ENCODE assay signal across 17 mouse cellular contexts in the genomic region with DNA sequence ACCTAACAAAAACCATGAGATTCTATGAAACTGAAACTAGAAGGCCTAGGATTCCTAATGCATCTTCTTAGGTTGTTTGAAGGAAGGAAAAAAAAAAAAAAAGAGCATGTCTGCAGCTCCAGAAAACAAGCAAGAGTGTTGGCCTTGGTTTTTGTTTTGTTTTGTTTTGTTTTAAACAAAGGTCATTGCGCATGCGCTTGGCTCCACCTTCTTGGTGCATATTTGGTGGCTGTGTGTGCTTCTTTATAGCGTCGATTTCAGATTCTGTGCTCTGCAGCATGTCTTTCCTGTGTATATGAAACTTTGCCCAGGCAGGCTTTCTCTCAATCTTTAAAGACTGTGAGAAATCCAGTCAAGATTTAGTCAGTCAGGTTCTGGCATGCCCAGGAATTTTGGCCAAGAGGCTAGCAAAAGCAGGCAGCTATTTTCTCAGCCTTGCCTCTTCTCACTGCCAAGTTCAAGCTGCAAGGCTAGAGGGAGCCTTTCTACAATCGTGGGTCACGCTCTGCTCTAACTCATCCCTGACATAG.
DNase-seq lines count a peak whose midpoint lies in the region; ATAC-seq and TF ChIP-seq lines count a peak whose summit lies in the region.
"Had no signal": no experiment of that assay in that cellular context is flagged by ENCODE, and none has a peak within 500 bp of the region (broad histone marks: within the 10 kb centered on the region; RNA-seq: fewer than 3 reads in every experiment).

No protein-coding gene starts in this region.

- no peak; the same call in 1 of the 2 replicates for ATAC-seq in embryonic facial prominence, embryonic 15.5 days (ENCODE audit: insufficient number of reproducible peaks, low FRiP score, low TSS enrichment, low read depth)
- ATAC-seq in limb, embryonic 14.5 days (ENCODE audit: low FRiP score, low read depth): no peak
- no peak for ATAC-seq in midbrain, postnatal 0 days (ENCODE audit: low FRiP score)
- ATAC-seq: CD4-positive, CD25-positive, alpha-beta regulatory T cell, adult 4 months; forebrain, embryonic 15.5 days; midbrain, embryonic 15.5 days had no signal

- DNase-seq in adrenal gland, adult 2 months: peak; percentile 20
- no peak for DNase-seq in adrenal gland, adult 18-20 months (ENCODE audit: low spot score in 2 of 2)
- DNase-seq in urinary bladder, adult 18-20 months (ENCODE audit: low spot score in 2 of 2): peak; percentile 33 to 49
- no peak for DNase-seq in urinary bladder, postnatal 10 days (ENCODE audit: low spot score)
- DNase-seq in limb, embryonic 14.5 days (ENCODE audit: low spot score): peak; percentile 41
- DNase-seq in left cerebral cortex, postnatal 14 days (ENCODE audit: low spot score in 2 of 2): no peak
- no peak for DNase-seq in midbrain, postnatal 0 days (ENCODE audit: low spot score)
- DNase-seq: cerebellum, adult 2 months; right cerebral cortex, postnatal 14 days had no signal

- intact Hi-C loops in left cerebral cortex, postnatal 14 days (cut with DNase I): no loop called here

- TF ChIP-seq CTCF in midbrain, postnatal 0 days (IDR thresholded peaks at IDR 0.05): no peak

- H3K9ac ChIP-seq in embryonic facial prominence, embryonic 15.5 days: no peak overlapping the region
- no peak overlapping the region for H3K9ac ChIP-seq in limb, embryonic 14.5 days (ENCODE audit: low read depth, low read length, severe bottlenecking)
- no peak overlapping the region for H3K9ac ChIP-seq in midbrain, postnatal 0 days (replicated peaks; ENCODE audit: low read length, poor library complexity, severe bottlenecking)
- H3K9ac ChIP-seq: forebrain, embryonic 15.5 days; liver, embryonic 14.5 days; midbrain, embryonic 15.5 days; stomach, embryonic 15.5 days had no signal

- H3K4me2 ChIP-seq in embryonic facial prominence, embryonic 15.5 days (replicated peaks): no peak overlapping the region
- H3K4me2 ChIP-seq in limb, embryonic 14.5 days (replicated peaks; ENCODE audit: low read depth, low read length, severe bottlenecking): no peak overlapping the region
- H3K4me2 ChIP-seq in midbrain, postnatal 0 days (ENCODE audit: low read depth, low read length, poor library complexity, severe bottlenecking): no peak overlapping the region
- H3K4me2 ChIP-seq: forebrain, embryonic 15.5 days; midbrain, embryonic 15.5 days; stomach, embryonic 15.5 days had no signal

- no peaks in the 10 kb centered on the region for H3K27me3 ChIP-seq in embryonic facial prominence, embryonic 15.5 days
- no peaks in the 10 kb centered on the region for H3K27me3 ChIP-seq in limb, embryonic 14.5 days (ENCODE audit: control insufficient read depth, insufficient read depth, low read length)
- no peaks in the 10 kb centered on the region for H3K27me3 ChIP-seq in midbrain, postnatal 0 days (ENCODE audit: insufficient read depth, low read length)
- H3K27me3 ChIP-seq: forebrain, embryonic 15.5 days; megakaryocyte, embryonic 14.5 days; midbrain, embryonic 15.5 days; stomach, embryonic 15.5 days had no signal

- peaks cover 10% of the 10 kb centered on the region; the same call in 1 of the 2 replicates for H3K4me1 ChIP-seq in embryonic facial prominence, embryonic 15.5 days
- peaks cover 15% of the 10 kb centered on the region for H3K4me1 ChIP-seq in limb, embryonic 14.5 days (ENCODE audit: control insufficient read depth, insufficient read depth, low read length)
- no peaks in the 10 kb centered on the region for H3K4me1 ChIP-seq in midbrain, postnatal 0 days (ENCODE audit: insufficient read depth, low read length)
- H3K4me1 ChIP-seq: forebrain, embryonic 15.5 days; megakaryocyte, embryonic 14.5 days; midbrain, embryonic 15.5 days; stomach, embryonic 15.5 days had no signal

- no peaks in the 10 kb centered on the region for H3K36me3 ChIP-seq in embryonic facial prominence, embryonic 15.5 days
- no peaks in the 10 kb centered on the region for H3K36me3 ChIP-seq in limb, embryonic 14.5 days (ENCODE audit: control insufficient read depth, insufficient read depth, low read length)
- H3K36me3 ChIP-seq in midbrain, postnatal 0 days (ENCODE audit: insufficient read depth, low read length): no peaks in the 10 kb centered on the region
- H3K36me3 ChIP-seq: forebrain, embryonic 15.5 days; G1E; midbrain, embryonic 15.5 days; stomach, embryonic 15.5 days had no signal

- H3K27ac ChIP-seq in embryonic facial prominence, embryonic 15.5 days (replicated peaks): peak overlapping the region; percentile 44; the same call in 1 of the 2 replicates
- H3K27ac ChIP-seq in limb, embryonic 14.5 days (replicated peaks; ENCODE audit: low read depth, low read length): peak overlapping the region; percentile 71
- no peak overlapping the region for H3K27ac ChIP-seq in midbrain, postnatal 0 days (ENCODE audit: low read depth, low read length)
- H3K27ac ChIP-seq: forebrain, embryonic 15.5 days; liver, embryonic 14.5 days; midbrain, embryonic 15.5 days; stomach, embryonic 15.5 days had no signal

- 58% methylated on average over 6 of the region's 6 CpGs for WGBS in embryonic facial prominence, embryonic 15.5 days
- 62% methylated on average over 6 of the region's 6 CpGs for WGBS in limb, embryonic 14.5 days
- WGBS in midbrain, postnatal 0 days: 90% methylated on average over 6 of the region's 6 CpGs

- H3K9me3 ChIP-seq in embryonic facial prominence, embryonic 15.5 days (replicated peaks): no peaks in the 10 kb centered on the region
- H3K9me3 ChIP-seq in limb, embryonic 14.5 days (ENCODE audit: control insufficient read depth, low read length): 0 out of 2 replicates have a peak, but pooled peaks cover 3% of the 10 kb centered on the region
- peaks cover 4% of the 10 kb centered on the region for H3K9me3 ChIP-seq in midbrain, postnatal 0 days (ENCODE audit: low read length)
- H3K9me3 ChIP-seq: forebrain, embryonic 15.5 days; midbrain, embryonic 15.5 days; stomach, embryonic 15.5 days had no signal

- no peak for TF ChIP-seq POLR2A in limb, embryonic 14.5 days (IDR thresholded peaks at IDR 0.05; ENCODE audit: borderline replicate concordance, extremely low read depth, insufficient read depth, insufficient read length)

- no peak overlapping the region for H3K4me3 ChIP-seq in embryonic facial prominence, embryonic 15.5 days (replicated peaks)
- H3K4me3 ChIP-seq in limb, embryonic 14.5 days (replicated peaks; ENCODE audit: low read length): no peak overlapping the region
- H3K4me3 ChIP-seq in midbrain, postnatal 0 days (ENCODE audit: low read depth, low read length): no peak overlapping the region
- H3K4me3 ChIP-seq: forebrain, embryonic 15.5 days; megakaryocyte, embryonic 14.5 days; midbrain, embryonic 15.5 days; stomach, embryonic 15.5 days had no signal

Comparison
In these comparisons a context has a peak if more than half of its experiments do, and no peak if none do; other contexts are left out.
1. DNase-seq: peak in adrenal gland, adult 2 months (single experiment), urinary bladder, adult 18-20 months (2 of 2) and limb, embryonic 14.5 days (single experiment); none in adrenal gland, adult 18-20 months (0 of 2), urinary bladder, postnatal 10 days (single experiment), left cerebral cortex, postnatal 14 days (0 of 2) and midbrain, postnatal 0 days (single experiment).